Mouse (Mus musculus): Measurements from ENCODE around the gene Phf7. TPM values are rescaled to one million over a fixed set of nuclear protein-coding genes. Genes with fewer than 3 reads are reported as not detected.

The Phf7 gene
- total RNA-seq (2021), result 1 to 10 TPM; 3.4 to 4.1 TPM

DNA sequence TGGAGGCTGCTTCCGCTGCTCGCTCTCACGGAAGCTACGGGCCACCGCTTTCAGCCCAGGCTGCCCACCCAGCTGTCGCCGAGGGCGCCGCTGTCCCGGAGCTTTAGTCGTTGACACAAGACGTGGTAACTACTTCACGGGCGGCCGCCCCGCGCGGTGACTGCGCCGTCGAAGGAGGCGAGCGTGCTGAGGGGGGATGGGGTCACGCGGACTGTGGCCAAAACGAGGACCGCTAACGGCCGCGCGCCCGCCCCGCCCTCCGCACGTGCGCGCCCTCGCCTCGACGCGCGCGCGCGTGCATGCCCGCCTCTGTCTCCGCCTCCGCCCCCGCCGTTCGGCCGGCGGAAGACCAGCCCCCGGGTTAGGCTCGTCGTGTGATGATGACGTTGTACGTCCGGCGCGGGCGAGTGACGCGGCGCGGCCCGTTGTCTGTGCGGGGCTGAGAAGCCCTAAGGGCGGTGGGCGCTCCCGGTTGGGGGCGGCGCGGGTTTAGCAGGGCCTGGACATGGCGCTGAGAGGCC is at the start of gene Phf7, which contains the start of gene Bap1:
Phf7 (minus strand) TSS at position 234 of the 521 bp plus-strand sequence.
Bap1 (plus strand) TSS at position 367 of the 521 bp plus-strand sequence.
- intact Hi-C loops (cut with DNase I), result loop anchor here (5.0 kb wide), 1 partner anchor 86 kb away; the partner anchor contains the start of gene Capn7

DNA sequence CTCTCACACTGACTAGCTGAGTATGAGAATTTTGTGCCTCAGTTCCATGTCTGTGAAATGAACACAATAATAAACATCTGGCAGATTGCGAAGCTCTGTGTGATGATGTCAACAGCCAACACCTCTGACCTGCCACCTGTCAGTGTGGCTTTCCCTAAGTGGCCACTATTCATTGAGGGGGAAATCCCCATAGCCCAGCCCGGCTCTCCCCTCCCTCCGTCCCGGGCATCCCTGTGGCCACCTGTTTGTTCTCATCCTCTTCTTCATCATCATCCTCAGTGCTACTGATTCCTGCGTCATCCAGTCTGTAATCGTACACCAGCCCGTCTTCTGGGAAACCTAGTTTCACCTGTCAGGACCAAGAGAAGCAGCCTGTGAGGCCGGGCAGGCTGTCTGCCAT is 34.6 kb upstream of the Phf7 start:
- DNase-seq (ENCODE audit: low spot score), result no peak
- intact Hi-C loops (cut with DNase I), result no loop called here

More for the DNA sequence above, at the start of gene Phf7, which contains the start of gene Bap1:
- peak; percentile 88 for DNase-seq (ENCODE audit: low spot score)

DNA sequence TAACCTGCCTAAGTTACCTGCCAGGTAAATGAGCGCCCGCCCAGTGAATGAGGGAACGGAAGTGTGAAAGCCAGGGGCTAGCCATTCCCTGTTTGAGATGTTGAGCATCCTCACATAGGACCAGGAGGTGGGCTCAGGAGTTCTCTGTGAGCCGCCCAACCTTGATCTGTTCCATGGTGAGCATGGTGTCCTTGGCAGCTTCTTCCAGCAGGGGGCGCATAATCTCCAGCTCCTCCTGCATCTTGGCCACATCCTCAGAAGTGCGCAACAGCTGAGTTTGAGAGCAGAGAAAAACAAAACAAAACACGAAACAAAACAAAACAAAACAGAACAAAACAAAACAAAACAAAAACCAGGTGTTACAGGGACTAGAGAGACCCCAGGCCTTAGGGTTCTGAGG is 21.0 kb upstream of the Phf7 start:
- no peak for DNase-seq (ENCODE audit: low spot score)
- intact Hi-C loops (cut with DNase I), result loop anchor here (2.0 to 10.0 kb wide), 4 partner anchors 53 to 333 kb away; no protein-coding TSS in a partner anchor

DNA sequence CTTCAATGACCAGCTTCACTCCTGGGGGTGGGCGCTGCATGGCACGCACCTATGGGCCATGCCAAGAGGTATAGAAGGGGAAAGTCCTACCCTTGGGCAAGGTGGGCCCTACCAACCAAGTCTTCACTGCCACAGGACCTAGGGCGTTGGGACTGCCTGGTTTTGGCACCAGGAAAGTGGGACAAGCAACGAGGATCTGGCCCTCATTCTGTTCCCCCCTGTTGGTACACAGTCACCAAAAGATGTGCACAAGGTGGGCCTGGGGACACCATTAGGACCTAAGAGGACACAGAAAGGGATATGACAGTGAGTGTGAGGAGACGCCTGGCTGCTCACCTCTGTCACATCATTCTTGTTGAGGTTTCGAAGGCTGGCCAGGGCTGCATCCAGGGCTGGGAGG is 20.0 kb upstream of the Phf7 start:
- intact Hi-C loops (cut with DNase I), result loop anchor here (5.0 to 10.0 kb wide), 2 partner anchors 96 to 334 kb away; no protein-coding TSS in a partner anchor

DNA sequence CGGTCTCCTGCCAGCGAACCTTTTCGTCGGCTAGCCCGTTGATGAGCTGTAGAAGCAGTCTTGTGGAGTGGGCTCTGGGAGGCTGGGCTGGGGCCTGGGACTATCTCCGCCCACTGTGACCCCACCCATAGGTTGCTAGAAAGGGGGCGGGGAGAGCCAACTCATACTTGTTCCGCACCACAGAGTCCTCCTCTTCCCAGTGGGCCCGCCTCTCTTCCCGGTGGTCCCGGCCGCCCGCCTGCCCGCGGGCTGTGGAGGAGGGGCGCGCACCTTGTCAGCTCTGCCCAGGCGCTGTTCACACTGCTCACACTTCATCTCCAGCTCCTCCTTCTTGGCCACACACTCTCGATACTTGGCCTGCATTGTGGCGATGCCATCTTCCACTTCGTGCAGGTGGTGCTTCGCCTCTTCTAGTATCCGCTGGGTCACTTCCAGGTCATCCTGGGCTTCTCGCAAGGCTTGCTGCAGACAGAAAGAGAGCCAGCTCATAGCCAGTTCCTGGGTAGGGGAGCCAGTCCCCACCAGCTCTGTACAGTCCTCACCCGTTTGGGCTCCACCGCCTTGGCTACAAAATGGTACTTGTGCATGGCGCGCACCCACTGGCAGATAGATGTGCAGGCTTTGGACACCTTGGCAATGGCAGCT is 18.5 kb upstream of the Phf7 start:
- no peak for DNase-seq (ENCODE audit: low spot score)
- intact Hi-C loops (cut with DNase I), result loop anchor here (5.0 to 10.0 kb wide), 2 partner anchors 98 to 335 kb away; no protein-coding TSS in a partner anchor

More for the DNA sequence above, 20.0 kb upstream of the Phf7 start:
- no peak for DNase-seq (ENCODE audit: low spot score)

DNA sequence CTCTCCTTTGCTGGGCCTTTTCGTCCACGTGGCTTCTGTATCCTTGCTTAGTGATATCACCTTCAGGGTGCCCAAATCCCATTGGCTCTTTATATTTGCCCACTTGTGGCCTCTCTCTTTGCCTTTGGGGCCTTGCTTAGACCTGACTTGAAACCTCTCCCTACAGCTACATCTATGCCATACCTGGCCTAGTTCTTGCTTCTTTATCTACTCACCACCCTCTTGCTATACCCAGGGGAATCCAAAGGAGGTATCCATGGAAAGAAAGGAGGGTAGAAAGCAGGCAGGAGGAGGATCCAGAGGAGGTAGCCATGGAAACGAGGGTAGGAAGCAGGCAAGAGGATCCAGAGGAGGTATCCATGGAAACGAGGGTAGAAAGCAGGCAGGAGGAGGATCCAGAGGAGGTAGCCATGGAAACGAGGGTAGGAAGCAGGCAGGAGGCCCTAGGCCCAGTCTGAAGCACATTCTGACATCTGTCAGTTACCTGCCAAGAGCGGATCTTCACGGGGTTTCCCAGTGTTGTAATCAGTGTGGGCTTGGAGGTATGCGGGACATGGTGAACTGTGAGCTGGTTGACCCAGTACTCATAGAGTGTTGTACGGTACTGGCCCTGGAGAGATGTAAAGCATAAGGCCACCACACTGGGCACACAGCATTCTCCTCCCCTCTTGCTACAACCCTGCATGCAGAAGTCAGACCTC is 17.3 kb upstream of the Phf7 start:
- intact Hi-C loops (cut with DNase I), result no loop called here
- no peak for DNase-seq (ENCODE audit: low spot score)

DNA sequence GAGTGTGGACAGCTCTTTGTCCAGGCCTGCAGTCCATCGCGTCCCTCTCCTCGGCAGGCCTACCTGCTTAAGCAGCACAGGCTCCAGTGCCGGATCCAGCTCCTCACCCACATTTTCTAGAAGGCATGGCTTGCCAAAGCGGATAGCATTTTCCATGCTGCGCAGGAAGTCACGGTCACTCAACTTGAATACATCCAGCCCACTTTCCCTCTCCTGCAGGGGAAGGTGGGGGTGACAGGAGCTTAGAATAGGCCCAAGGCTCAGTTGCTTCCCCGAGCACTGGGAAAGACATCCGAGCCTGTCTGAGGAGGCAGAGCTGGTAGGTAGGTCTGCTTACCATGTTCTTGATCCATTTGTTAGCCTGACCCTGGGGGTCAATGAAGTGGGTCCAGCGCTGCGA is 16.5 kb upstream of the Phf7 start:
- DNase-seq (ENCODE audit: low spot score), result no peak
- intact Hi-C loops (cut with DNase I), result no loop called here

DNA sequence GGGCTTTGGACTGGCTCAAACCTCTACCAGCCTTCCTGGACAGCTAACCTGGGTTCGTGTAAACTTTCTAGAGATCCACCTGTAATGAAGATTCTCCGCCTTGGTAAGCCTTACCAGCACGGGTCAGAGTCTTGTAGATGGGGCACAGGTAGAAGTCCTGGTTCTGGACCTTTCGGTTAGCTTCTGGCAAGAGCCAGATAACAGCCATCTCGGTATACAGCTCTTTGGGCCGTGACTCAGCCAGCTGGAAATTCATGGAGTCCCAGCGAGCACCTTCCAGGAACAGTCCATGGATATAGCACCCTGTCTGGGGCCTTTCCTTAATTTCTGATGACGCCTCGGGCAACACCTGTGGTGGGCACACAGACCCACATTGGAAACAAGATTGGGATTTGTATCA is 9.8 kb upstream of the Phf7 start:
- no peak for DNase-seq (ENCODE audit: low spot score)
- intact Hi-C loops (cut with DNase I), result no loop called here

DNA sequence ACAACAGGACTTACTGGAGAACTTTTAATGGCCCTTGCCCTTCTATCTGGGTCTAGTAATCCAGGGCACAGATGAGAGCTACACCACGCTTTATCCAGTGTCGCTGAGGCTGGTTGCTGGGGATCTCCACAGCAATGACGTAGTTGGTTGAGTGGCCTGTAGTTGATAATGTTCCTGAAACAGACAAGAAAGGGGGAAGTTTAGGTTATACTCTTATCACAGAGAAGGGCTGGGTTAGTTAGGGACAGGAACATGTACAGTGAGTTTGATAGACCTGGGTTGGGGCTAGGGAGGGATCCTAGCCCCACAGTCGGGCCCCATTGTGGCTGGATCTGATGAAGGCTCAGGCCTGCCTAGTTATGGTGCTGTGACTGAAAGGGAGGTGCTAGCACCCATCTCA is 9.3 kb upstream of the Phf7 start:
- intact Hi-C loops (cut with DNase I), result no loop called here

DNA sequence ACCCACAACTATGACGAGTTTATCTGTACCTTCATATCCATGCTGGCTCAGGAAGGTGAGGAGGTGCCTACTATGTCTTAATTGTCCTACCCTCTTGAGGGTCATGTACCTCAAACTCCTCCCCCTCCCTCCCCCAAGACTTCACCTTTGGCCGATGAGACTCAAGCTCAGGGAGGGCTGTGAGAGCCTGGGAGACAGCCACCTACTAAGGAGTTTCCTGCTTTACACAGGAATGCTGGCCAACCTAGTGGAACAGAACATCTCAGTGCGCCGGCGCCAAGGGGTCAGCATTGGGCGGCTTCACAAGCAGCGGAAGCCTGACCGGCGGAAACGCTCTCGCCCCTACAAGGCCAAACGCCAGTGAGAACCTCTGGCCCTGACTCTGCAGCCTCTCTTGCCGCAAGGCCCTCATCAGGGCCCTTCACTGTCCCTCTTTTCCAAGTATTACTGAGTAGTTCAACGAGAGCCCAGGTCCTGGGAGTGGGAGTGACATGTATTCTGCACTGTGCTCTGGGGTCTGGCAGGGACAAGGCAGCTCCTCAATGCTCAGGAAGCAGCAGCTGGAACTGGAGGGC is 7.4 kb upstream of the Phf7 start:
- no peak for DNase-seq (ENCODE audit: low spot score)
- intact Hi-C loops (cut with DNase I), result no loop called here

More for the DNA sequence above, 9.3 kb upstream of the Phf7 start:
- no peak for DNase-seq (ENCODE audit: low spot score)

DNA sequence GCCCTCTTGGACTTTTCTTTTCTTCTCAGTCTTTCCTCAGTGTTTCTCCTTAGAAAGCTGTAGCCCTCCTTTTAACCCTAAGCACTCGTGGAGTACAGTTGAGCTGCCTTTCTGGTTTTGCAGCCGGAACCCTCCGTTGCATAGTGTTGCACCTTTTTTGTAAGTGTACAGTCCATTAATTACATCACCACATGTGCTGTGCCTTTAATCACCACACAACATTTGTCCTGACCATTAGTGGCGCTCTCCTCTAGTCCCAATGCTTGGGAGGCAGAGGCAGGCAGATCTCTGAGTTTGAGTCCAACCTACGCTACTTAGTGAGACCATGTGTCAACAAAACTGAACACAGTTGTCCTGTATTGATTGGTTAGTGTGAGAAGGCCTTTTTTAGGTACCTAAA is 974 bp upstream of the Phf7 start:
- DNase-seq (ENCODE audit: low spot score), result no peak
- intact Hi-C loops (cut with DNase I), result loop anchor here (5.0 kb wide), 1 partner anchor 85 kb away; the partner anchor contains the start of gene Capn7

DNA sequence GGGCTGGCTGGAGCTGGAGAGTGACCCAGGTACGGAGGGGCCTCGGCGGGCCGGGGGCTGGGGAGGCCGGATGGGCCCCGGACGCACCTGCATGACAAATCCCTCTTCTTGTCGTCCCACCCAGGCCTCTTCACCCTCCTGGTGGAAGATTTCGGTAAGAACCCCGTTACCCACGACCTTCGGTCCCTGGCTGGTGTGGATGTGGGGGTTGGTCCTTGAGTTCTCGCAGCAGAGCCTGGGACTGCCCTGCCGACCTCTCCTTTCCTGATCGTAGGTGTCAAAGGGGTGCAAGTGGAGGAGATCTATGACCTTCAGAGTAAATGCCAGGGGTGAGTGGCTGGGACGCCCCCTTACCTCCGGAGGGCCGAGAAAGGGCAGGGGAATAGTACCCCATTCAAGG is 509 bp upstream of the Phf7 start:
- DNase-seq (ENCODE audit: low spot score), result no peak
- intact Hi-C loops (cut with DNase I), result loop anchor here (5.0 kb wide), 1 partner anchor 86 kb away; the partner anchor contains the start of gene Capn7

DNA sequence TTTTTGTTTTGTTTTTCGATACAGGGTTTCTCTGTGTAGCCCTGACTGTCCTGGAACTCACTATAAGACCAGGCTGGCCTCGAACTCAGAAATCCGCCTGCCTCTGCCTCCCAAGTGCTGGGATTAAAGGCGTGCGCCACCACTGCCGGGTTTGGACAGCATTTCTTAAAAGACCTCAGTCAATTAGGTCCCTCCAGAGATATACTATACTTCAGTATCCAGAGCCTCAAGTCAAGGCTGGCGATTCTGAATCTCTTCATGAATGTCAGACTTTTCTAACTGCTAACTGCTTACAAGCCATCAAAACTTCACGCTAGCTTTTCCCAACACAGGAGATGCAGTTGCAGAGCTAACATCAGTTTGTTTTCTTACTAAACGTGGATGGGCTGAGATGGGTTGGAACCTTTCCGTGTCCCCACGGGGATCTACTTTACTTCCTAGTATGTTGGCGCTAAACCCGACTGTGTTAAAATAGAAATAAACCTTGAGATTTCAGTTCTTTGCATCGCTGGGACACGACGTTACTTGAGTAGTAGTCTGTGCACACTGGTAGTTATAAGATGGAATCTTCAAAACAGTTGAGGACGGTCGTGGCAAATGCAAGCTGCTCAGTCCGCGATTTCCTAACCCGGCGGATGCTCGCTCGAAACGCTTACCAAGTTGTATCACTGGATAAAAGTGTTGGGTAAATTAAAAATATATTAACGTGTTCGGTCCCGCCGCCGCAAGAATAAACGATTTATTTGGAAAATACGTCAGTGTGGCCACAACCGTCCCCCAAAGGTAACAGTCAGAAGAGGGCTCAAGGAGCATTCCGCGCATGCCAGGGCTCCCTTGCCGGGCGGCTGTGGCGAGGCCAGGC is 664 bp downstream of the Phf7 start:
- intact Hi-C loops (cut with DNase I), result loop anchor here (5.0 kb wide), 1 partner anchor 87 kb away; the partner anchor contains the start of gene Capn7
- DNase-seq (ENCODE audit: low spot score), result no peak

DNA sequence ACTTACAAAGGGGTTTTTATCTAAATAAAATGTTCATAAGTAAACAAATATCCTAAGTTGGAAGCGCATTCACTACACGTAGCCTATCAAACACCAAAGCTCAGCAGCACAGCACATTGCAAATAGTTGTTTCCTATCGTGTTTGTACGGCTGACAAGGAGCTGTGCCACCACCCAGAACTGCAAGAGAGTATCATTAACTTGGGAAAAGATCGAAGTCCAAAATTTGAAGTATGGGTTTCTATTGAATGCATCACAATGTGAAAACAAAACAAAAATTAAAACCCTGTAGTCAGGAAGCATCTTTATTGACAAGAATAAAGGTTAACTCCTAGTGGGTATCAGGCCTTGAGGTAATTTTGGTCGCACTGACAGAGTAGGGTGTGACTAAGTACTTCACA is 2.7 kb downstream of the Phf7 start:
- DNase-seq (ENCODE audit: low spot score), result no peak
- intact Hi-C loops (cut with DNase I), result loop anchor here (5.0 kb wide), 1 partner anchor 116 kb away; the partner anchor contains the start of gene Nt5dc2

DNA sequence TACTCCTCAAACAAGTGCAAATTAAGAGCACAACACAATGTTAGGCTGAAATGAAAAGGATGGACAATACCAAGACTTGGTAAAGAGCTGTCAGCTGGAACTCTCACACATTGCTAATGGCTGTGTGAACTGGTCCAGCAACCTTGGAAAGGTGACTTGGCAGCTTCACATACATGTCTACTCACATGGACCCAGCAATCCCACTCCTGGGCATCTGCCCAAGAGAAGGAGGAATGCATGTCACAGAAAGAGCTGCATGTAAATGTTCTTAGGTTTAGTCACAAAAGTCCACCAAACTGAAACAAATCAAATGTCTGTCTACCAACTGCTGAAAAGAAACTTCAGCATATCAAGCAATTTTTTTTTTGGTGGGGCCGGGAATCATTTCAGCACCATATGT is 5.2 kb downstream of the Phf7 start:
- intact Hi-C loops (cut with DNase I), result loop anchor here (5.0 kb wide), 1 partner anchor 114 kb away; the partner anchor contains the start of gene Nt5dc2
- DNase-seq (ENCODE audit: low spot score), result no peak

DNA sequence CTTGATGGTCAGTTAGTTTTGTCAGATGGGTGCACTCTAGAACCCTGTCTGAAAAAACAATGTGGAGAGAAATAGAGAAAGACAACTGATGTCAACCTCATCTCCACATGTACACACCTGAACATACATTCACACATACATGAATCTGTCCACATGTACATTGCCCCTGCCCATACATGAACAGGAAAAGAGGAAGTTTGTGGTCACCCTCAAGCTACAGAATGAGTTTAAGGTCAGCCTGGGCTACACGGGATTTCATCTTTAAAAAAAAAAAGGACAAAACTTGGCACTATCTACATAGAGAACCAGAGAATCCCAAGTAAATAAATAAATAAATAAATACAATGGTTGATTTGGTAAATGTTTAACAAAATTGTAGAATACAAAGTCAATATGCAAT is 6.3 kb downstream of the Phf7 start:
- intact Hi-C loops (cut with DNase I), result loop anchor here (5.0 kb wide), 1 partner anchor 112 kb away; the partner anchor contains the start of gene Nt5dc2
- DNase-seq (ENCODE audit: low spot score), result no peak

DNA sequence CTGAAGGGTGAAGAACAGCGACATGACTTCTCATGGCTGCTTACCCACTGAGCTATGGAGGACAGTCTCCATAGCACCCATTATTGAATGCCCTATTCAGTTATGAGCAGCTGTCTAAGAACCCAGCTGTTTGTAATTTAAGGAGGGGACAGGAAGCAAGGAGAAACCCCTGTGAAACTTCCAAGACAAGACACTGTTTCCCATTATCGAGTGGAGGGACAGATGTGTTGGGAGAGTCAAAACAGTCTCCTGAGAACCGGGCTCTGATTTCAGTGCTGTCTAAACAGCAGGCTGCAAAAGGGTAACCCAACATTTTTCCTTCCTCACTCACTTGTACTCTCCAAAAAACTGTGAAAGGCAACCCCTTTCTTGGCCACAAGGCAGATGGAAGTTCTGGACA is 10.6 kb downstream of the Phf7 start:
- intact Hi-C loops (cut with DNase I), result no loop called here
- no peak for DNase-seq (ENCODE audit: low spot score)

DNA sequence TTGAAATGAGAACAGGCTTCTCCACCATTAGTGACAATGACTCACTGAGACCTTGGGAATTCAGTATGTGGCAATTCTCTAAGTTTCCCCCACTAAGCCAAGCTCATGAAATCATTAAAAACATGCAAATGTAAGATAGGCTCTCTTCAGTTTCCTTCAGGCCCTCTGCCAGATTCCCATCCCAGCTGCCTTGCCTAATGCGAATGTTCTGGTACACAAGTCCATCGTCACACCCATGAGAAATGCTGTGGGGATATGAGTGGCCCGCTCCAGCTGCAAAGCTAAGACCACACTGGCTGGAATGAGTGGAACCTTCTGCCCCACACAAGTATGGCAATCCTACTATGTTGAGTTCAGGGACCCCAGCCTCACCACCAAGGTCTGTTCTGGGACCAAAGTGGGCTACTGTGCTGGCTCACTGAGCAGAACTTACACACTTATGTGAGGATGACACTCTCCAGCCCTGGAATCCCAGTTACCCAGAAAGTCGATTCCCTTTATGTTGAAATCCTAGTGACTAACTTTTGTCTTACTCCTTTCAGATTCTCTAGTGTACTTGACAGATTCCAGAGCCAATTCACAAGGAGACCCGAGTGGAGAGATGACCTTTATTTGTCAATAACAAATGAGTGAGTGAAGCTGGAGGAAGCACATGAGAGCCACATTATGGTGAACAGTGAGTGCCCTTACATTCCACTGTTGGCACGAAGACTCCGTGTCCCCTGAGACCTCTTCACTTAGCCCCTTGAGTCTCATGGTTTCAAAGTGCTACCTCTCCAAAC is 13.8 kb downstream of the Phf7 start:
- DNase-seq (ENCODE audit: low spot score), result peak; percentile 71
- intact Hi-C loops (cut with DNase I), result no loop called here
